Mouse (Mus musculus) liver, embryonic 14.5 days (tissue): Measurements from ENCODE around the gene Cdkl5. TPM values are rescaled to one million over a fixed set of nuclear protein-coding genes. Genes with fewer than 3 reads are reported as not detected.

Experiments
- ATAC-seq: fragments of 200-750 bp; cut with Nextera tagmentation; 2 replicates; pipeline ENCODE4 v1.8.0; 2017; ENCODE audit warnings: moderate number of reproducible peaks, mild to moderate bottlenecking, moderate library complexity; ENCODE audit not compliant: insufficient read depth
- DNase-seq, 3 experiments: peaks; one replicate each; pipeline ENCODE4 v3.0.0-alpha.2; 2012 to 2013; ENCODE audit warnings: low read depth in 3 of 3, low spot score in 3 of 3
- H3K27ac ChIP-seq: fragments of 300-500 bp; sonication (generic); 2 replicates; pipeline ENCODE4 v1.5.1; 2014; ENCODE audit warnings: moderate library complexity, mild to moderate bottlenecking, control low read depth, inconsistent platforms
- H3K27me3 ChIP-seq: fragments of 300-500 bp; sonication (generic); 2 replicates; pipeline ENCODE4 v1.6.1; 2014; ENCODE audit warnings: mild to moderate bottlenecking, low read length, moderate library complexity; ENCODE audit not compliant: control insufficient read depth, insufficient read depth
- H3K36me3 ChIP-seq: fragments of 300-500 bp; sonication (generic); replicated peaks from 2 replicates; pipeline ENCODE4 v1.6.1; 2014; ENCODE audit warnings: low read depth; ENCODE audit not compliant: control insufficient read depth, insufficient read depth
- H3K4me1 ChIP-seq, 2 experiments: fragments of 200-500 bp in 1 of 2; fragments of 300-500 bp in 1 of 2; sonication (generic) in 1 of 2; replicated peaks; 2 replicates each; pipeline ENCODE4 v1.6.1; 2012 to 2014; ENCODE audit warnings: antibody characterized with exemption in 1 of 2, inconsistent platforms in 1 of 2, low read length in 1 of 2; ENCODE audit not compliant: control insufficient read depth in 2 of 2, insufficient read depth in 2 of 2
- H3K4me2 ChIP-seq: fragments of 300-500 bp; sonication (generic); 2 replicates; pipeline ENCODE4 v1.6.1; 2014; ENCODE audit warnings: low read depth, mild to moderate bottlenecking, control low read depth, moderate library complexity
- H3K4me3 ChIP-seq, 2 experiments: fragments of 200-500 bp in 1 of 2; fragments of 300-500 bp in 1 of 2; sonication (generic) in 1 of 2; 2 replicates each; pipeline ENCODE4 v1.5.1; 2012 to 2014; ENCODE audit warnings: low read depth in 2 of 2, low read length in 2 of 2, mild to moderate bottlenecking in 2 of 2, control low read depth in 1 of 2, inconsistent platforms in 1 of 2, moderate library complexity in 1 of 2; ENCODE audit not compliant: insufficient read depth in 1 of 2
- H3K9ac ChIP-seq: fragments of 300-500 bp; sonication (generic); replicated peaks from 2 replicates; pipeline ENCODE4 v1.6.1; 2014; ENCODE audit warnings: mild to moderate bottlenecking, control low read depth, moderate library complexity
- H3K9me3 ChIP-seq: fragments of 300-500 bp; sonication (generic); 2 replicates; pipeline ENCODE4 v1.6.1; 2016; ENCODE audit warnings: low read length, mixed read lengths; ENCODE audit not compliant: control insufficient read depth
- CTCF ChIP-seq: IDR thresholded peaks from 2 replicates; pipeline ENCODE4 v1.5.1; 2016; ENCODE audit warnings: antibody characterized with exemption, low read depth, control low read depth
- EP300 ChIP-seq: IDR thresholded peaks from 2 replicates; pipeline ENCODE4 v1.6.1; 2016; ENCODE audit warnings: antibody characterized with exemption, low read depth
- WGBS: fragments of 180-500 bp; shearing (Covaris S2); extraction: QIAGEN DNeasy Blood & Tissue Kit; methylation state at CpG from one replicate; pipeline ENCODE4 v1.1.7; 2014; ENCODE audit not compliant: insufficient replicate concordance; 5-methylcytosine and 5-hydroxymethylcytosine counted together
- polyA plus RNA-seq, 2 experiments: library from polyadenylated mRNA; depleted of rRNA in 1 of 2; stranded (reverse) in 1 of 2; unstranded in 1 of 2; fragments of >200 nt; fragmentation: Nextera tagmentation in 1 of 2; extraction: Ambion mirVana in 1 of 2; gene quantifications; 2 replicates each; pipeline versions ENCODE4 v1.2.1 to v1.2.3; 2012 to 2014

Cdkl5 gene
- polyA plus RNA-seq, 2 experiments = 0.20 to 0.24 TPM

DNA sequence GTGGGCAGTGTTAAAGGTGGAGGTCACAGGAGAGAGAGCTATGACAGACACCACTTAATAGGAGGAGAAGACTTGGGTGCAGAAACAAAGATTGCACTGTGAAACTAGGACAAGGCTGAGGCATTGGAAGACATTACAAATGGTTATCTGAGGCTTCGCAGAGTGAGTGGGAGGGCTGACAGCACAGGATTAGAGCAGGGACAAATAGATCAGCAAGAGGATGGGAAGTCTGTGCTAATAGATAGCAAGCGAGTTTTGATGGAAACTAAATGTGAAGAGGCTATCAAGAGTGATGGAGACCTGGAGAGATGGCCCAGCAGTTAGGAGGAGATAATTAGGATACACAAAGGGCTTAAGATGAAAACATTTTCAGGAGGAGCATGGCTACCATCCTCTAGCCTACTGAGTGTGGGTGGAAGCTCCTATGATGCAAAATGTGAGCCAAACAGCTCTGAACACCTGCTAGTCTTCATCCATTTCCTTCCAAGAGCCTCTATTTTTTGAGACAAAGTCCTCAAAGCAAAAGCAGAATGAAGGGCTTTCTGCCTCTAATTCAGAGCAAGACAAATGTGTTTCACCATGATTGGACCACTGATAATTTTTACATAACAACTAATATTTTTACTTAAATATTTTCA, 89.3 kb downstream of the Cdkl5 start:
- ATAC-seq (peak; percentile 94), DNase-seq (peak; percentile 51 to 58 (median 53))
- peaks cover 0 to 4% of the 10 kb centered on the region in 2 experiments; a peak in 2 of 4 replicates for H3K4me1 ChIP-seq
- peak overlapping the region; percentile 32 for H3K4me2 ChIP-seq
- no peaks in the 10 kb centered on the region for H3K36me3 ChIP-seq
- H3K9me3 ChIP-seq = no peaks in the 10 kb centered on the region
- H3K9ac ChIP-seq = no peak overlapping the region
- WGBS = 30% methylated on average over 2 of the region's 2 CpGs
- TF ChIP-seq EP300 (peak; percentile 88), CTCF (no peak)
- H3K27me3 ChIP-seq = no peaks in the 10 kb centered on the region
- H3K27ac ChIP-seq = peak overlapping the region; percentile 35; the same call in 1 of the 2 replicates
- no peak overlapping the region for H3K4me3 ChIP-seq

DNA sequence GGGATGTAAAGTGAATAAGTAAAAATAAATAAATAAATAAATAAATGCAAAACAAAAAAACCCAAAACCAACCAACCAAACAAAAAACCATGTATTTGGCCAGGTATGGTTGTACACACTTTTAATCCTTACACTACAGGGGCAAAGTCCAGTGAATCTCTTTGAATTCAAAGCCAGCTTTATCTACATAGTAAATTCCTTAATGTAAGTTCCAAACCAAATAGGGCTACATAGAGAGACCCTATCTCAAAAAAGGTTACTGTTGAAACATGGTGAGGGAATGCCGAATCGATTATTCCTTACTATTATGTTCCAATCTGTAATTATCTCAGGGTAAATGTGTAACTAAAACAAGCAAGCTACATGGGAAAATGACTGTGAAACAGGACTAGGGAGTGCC, 93.4 kb downstream of the Cdkl5 start:
- Histone ChIP-seq H3K9me3 (no peaks in the 10 kb centered on the region), H3K4me2 (no peak overlapping the region), H3K27ac (no peak overlapping the region), H3K4me3 (no peak overlapping the region), H3K36me3 (no peaks in the 10 kb centered on the region), H3K4me1 (peaks cover 0 to 4% of the 10 kb centered on the region in 2 experiments; a peak in 2 of 4 replicates), H3K27me3 (no peaks in the 10 kb centered on the region), H3K9ac (no peak overlapping the region)
- DNase-seq (no peak), ATAC-seq (no peak)
- 72% methylated on average over 2 of the region's 2 CpGs for WGBS
- TF ChIP-seq CTCF (no peak), EP300 (no peak)

DNA sequence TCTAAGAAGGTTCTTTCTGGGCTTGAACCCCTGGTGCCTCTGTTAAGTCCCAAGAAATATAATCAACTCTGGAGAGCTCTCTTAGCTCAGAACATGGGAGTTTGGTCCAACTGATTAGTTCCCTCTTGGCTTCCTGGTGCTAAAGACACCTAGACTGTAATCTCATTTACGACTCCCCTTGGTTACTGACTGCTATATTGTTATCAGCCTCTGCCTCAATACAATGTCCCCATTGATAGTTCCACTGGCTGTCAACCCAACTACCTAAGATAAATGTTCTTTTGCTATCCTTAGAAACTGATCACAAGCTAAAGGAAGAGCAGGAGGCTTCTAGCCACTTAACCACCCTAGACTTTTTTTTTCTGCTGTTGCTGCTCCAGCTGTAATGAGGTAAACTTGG, 102.4 kb downstream of the Cdkl5 start:
- Histone ChIP-seq H3K9ac (no peak overlapping the region), H3K4me2 (no peak overlapping the region), H3K4me3 (no peak overlapping the region), H3K27ac (no peak overlapping the region), H3K27me3 (no peaks in the 10 kb centered on the region), H3K4me1 (no peaks in the 10 kb centered on the region), H3K9me3 (no peaks in the 10 kb centered on the region), H3K36me3 (no peaks in the 10 kb centered on the region)
- peak; percentile 54 for TF ChIP-seq EP300
- no peak for TF ChIP-seq CTCF
- no peak for DNase-seq
- WGBS = 33% methylated on average over 1 of the region's 1 CpGs
- peak; percentile 78 for ATAC-seq

DNA sequence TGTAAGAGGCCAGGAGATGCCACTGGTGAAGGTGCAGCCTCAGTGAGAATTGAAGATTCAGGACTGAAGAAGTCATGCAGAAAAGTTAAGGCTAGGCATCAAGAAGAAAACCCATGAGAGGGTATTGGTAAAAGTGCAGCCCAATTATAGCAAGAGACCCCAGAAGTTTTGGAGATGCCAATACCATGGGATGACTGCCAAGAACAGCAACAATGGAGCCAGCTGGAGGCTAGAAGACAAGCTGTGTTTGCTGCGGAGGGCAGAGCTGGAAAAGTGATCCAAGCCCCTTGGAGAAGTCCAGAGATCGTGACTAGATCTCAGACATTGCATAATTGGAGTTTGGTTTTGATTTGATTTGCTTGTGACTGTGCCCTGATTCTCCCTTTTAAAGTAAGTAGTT, 108.2 kb downstream of the Cdkl5 start:
- WGBS = 57% methylated on average over 2 of the region's 2 CpGs
- Histone ChIP-seq H3K4me3 (no peak overlapping the region), H3K27me3 (no peaks in the 10 kb centered on the region), H3K27ac (no peak overlapping the region), H3K9ac (no peak overlapping the region), H3K9me3 (no peaks in the 10 kb centered on the region), H3K4me1 (no peaks in the 10 kb centered on the region), H3K4me2 (no peak overlapping the region), H3K36me3 (no peaks in the 10 kb centered on the region)
- ATAC-seq = no peak
- TF ChIP-seq CTCF (no peak), EP300 (no peak)
- no peak for DNase-seq

DNA sequence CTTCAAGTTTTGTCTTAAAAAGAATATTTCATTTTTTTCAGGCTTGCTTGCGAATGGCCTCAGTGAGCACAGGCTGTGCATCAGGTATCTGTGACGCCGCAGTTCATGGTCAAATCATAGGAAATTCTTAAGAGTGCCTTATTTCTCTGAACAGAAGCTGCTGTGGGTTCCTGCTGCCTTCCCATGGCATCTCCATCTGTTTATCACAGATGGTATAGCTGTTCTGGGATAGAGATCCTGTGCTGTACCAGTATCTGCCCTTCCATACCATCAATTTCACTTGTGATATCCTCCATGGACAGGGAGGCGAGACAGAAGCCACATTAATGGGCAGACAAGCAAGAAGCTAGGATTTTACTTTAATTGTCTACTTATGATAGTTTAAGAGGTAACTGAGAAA, 127.9 kb downstream of the Cdkl5 start:
- H3K9ac ChIP-seq = no peak overlapping the region
- H3K27me3 ChIP-seq = no peaks in the 10 kb centered on the region; the same call in 1 of the 2 replicates
- 74% methylated on average over 4 of the region's 4 CpGs for WGBS
- H3K4me2 ChIP-seq = no peak overlapping the region
- H3K27ac ChIP-seq = no peak overlapping the region
- no peaks in the 10 kb centered on the region for H3K9me3 ChIP-seq
- TF ChIP-seq EP300 (no peak), CTCF (no peak)
- DNase-seq (no peak), ATAC-seq (no peak)
- no peaks in the 10 kb centered on the region for H3K4me1 ChIP-seq
- no peak overlapping the region for H3K4me3 ChIP-seq
- no peaks in the 10 kb centered on the region for H3K36me3 ChIP-seq
